Comparison of ENCODE assay signal across 11 mouse cellular contexts in the genomic region with DNA sequence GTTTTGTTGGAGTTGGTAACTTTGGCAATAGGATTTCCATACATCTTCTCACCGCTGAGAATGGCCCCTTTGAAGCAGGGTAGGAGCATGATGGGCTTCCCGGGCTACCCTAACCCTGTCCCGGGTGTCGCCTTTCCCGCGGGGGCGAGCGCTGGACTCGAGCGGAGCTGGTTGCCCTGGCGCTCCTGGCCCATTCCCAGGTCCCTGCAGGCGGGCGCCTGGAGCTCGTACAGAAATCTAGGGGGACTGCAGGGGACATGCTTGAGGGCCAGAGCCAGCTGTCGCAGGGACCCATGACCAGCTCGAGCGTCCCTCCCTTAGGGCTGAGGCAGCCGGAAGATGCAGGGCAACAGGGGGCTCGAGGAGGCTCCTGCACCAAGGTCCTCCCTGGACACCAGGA. TPM values are rescaled to one million over a fixed set of nuclear protein-coding genes. Genes with fewer than 3 reads are reported as not detected.
DNase-seq lines count a peak whose midpoint lies in the region; ATAC-seq lines count a peak whose summit lies in the region.
"Had no signal": no experiment of that assay in that cellular context is flagged by ENCODE, and none has a peak within 500 bp of the region (broad histone marks: within the 10 kb centered on the region; RNA-seq: fewer than 3 reads in every experiment).

No protein-coding gene starts in this region.

- H3K27ac ChIP-seq in forebrain, embryonic 10.5 days = peak overlapping the region; percentile 20; the same call in 1 of the 2 replicates
- H3K27ac ChIP-seq in forebrain, embryonic 13.5 days = no peak overlapping the region
- H3K27ac ChIP-seq in midbrain, embryonic 10.5 days (replicated peaks) = peak overlapping the region; percentile 28; the same call in 1 of the 2 replicates
- H3K27ac ChIP-seq in midbrain, embryonic 15.5 days = no peak overlapping the region
- peak overlapping the region; percentile 42; the same call in 1 of the 2 replicates for H3K27ac ChIP-seq in limb, embryonic 10.5 days
- H3K27ac ChIP-seq in neural tube, embryonic 15.5 days (replicated peaks) = no peak overlapping the region
- H3K27ac ChIP-seq: forebrain, embryonic 12.5 days had no signal

- H3K36me3 ChIP-seq in forebrain, embryonic 10.5 days (replicated peaks) = no peaks in the 10 kb centered on the region
- H3K36me3 ChIP-seq in forebrain, embryonic 13.5 days (ENCODE audit: poor library complexity, severe bottlenecking) = no peaks in the 10 kb centered on the region
- H3K36me3 ChIP-seq in midbrain, embryonic 10.5 days = no peaks in the 10 kb centered on the region
- no peaks in the 10 kb centered on the region for H3K36me3 ChIP-seq in midbrain, embryonic 15.5 days (replicated peaks)
- H3K36me3 ChIP-seq in limb, embryonic 10.5 days = no peaks in the 10 kb centered on the region
- no peaks in the 10 kb centered on the region for H3K36me3 ChIP-seq in neural tube, embryonic 15.5 days
- H3K36me3 ChIP-seq: forebrain, embryonic 12.5 days had no signal

- peaks cover 6% of the 10 kb centered on the region for H3K4me1 ChIP-seq in forebrain, embryonic 10.5 days
- H3K4me1 ChIP-seq in forebrain, embryonic 13.5 days = 0 out of 2 replicates have a peak, but pooled peaks cover 4% of the 10 kb centered on the region
- H3K4me1 ChIP-seq in midbrain, embryonic 10.5 days = peaks cover 6% of the 10 kb centered on the region
- no peaks in the 10 kb centered on the region for H3K4me1 ChIP-seq in midbrain, embryonic 15.5 days
- H3K4me1 ChIP-seq in limb, embryonic 10.5 days = peaks cover 7% of the 10 kb centered on the region
- peaks cover 5% of the 10 kb centered on the region for H3K4me1 ChIP-seq in neural tube, embryonic 15.5 days

- H3K9me3 ChIP-seq in forebrain, embryonic 10.5 days = no peaks in the 10 kb centered on the region
- no peaks in the 10 kb centered on the region for H3K9me3 ChIP-seq in forebrain, embryonic 13.5 days (replicated peaks)
- H3K9me3 ChIP-seq in midbrain, embryonic 10.5 days (replicated peaks) = no peaks in the 10 kb centered on the region
- no peaks in the 10 kb centered on the region for H3K9me3 ChIP-seq in midbrain, embryonic 15.5 days
- no peaks in the 10 kb centered on the region for H3K9me3 ChIP-seq in limb, embryonic 10.5 days (replicated peaks)
- H3K9me3 ChIP-seq in neural tube, embryonic 15.5 days (replicated peaks) = no peaks in the 10 kb centered on the region
- H3K9me3 ChIP-seq: forebrain, embryonic 12.5 days had no signal

- no peak overlapping the region for H3K4me2 ChIP-seq in forebrain, embryonic 13.5 days
- no peak overlapping the region for H3K4me2 ChIP-seq in midbrain, embryonic 15.5 days
- H3K4me2 ChIP-seq in neural tube, embryonic 15.5 days = peak overlapping the region; percentile 34
- H3K4me2 ChIP-seq: forebrain, embryonic 12.5 days had no signal

- H3K9ac ChIP-seq in forebrain, embryonic 13.5 days = no peak overlapping the region
- H3K9ac ChIP-seq in midbrain, embryonic 15.5 days = no peak overlapping the region
- no peak overlapping the region for H3K9ac ChIP-seq in neural tube, embryonic 15.5 days (replicated peaks)
- H3K9ac ChIP-seq: forebrain, embryonic 12.5 days had no signal

- no peak overlapping the region for H3K4me3 ChIP-seq in forebrain, embryonic 10.5 days
- H3K4me3 ChIP-seq in forebrain, embryonic 13.5 days = no peak overlapping the region
- peak overlapping the region; percentile 21; the same call in 1 of the 2 replicates for H3K4me3 ChIP-seq in midbrain, embryonic 10.5 days
- no peak overlapping the region for H3K4me3 ChIP-seq in midbrain, embryonic 15.5 days
- peak overlapping the region; percentile 28 for H3K4me3 ChIP-seq in limb, embryonic 10.5 days
- no peak overlapping the region for H3K4me3 ChIP-seq in neural tube, embryonic 15.5 days (replicated peaks)
- H3K4me3 ChIP-seq: forebrain, embryonic 12.5 days had no signal

- ATAC-seq in forebrain, embryonic 13.5 days = no peak
- ATAC-seq in midbrain, embryonic 15.5 days (replicated peaks) = no peak
- no peak for ATAC-seq in neural tube, embryonic 15.5 days (ENCODE audit: low FRiP score)
- ATAC-seq: lung, postnatal 0 days had no signal

- peaks cover 19% of the 10 kb centered on the region for H3K27me3 ChIP-seq in forebrain, embryonic 10.5 days (ENCODE audit: poor library complexity, severe bottlenecking)
- 0 out of 2 replicates have a peak, but pooled peaks cover 8% of the 10 kb centered on the region for H3K27me3 ChIP-seq in forebrain, embryonic 13.5 days
- H3K27me3 ChIP-seq in midbrain, embryonic 10.5 days (ENCODE audit: low read depth, poor library complexity, severe bottlenecking) = 0 out of 2 replicates have a peak, but pooled peaks cover 4% of the 10 kb centered on the region
- no peaks in the 10 kb centered on the region for H3K27me3 ChIP-seq in midbrain, embryonic 15.5 days (replicated peaks)
- H3K27me3 ChIP-seq in limb, embryonic 10.5 days (ENCODE audit: low read depth, poor library complexity, severe bottlenecking) = peaks cover 13% of the 10 kb centered on the region
- H3K27me3 ChIP-seq in neural tube, embryonic 15.5 days (replicated peaks) = no peaks in the 10 kb centered on the region

- DNase-seq in forebrain, embryonic 10.5 days (ENCODE audit: extremely low spot score, low spot score) = no peak
- no peak for DNase-seq in midbrain, embryonic 10.5 days (ENCODE audit: low spot score)
- DNase-seq in limb, embryonic 10.5 days (ENCODE audit: low spot score) = peak; percentile 41
- DNase-seq in adrenal gland, postnatal 4 days (ENCODE audit: low spot score in 2 of 2) = no peak
- no peak for DNase-seq in urinary bladder, postnatal 4 days (ENCODE audit: low spot score in 2 of 2)
- DNase-seq: heart, adult 11 months had no signal

- 33% methylated on average over 19 of the region's 19 CpGs for whole genome bisulfite sequencing in forebrain, embryonic 10.5 days
- 23% methylated on average over 19 of the region's 19 CpGs for WGBS in forebrain, embryonic 13.5 days
- WGBS in midbrain, embryonic 10.5 days = 32% methylated on average over 19 of the region's 19 CpGs
- WGBS in midbrain, embryonic 15.5 days = 19% methylated on average over 19 of the region's 19 CpGs
- WGBS in limb, embryonic 10.5 days = 24% methylated on average over 19 of the region's 19 CpGs
- WGBS in neural tube, embryonic 15.5 days = 20% methylated on average over 19 of the region's 19 CpGs

RNA-seq across cellular contexts. Expression of gene Noc4l, which starts 25.1 kb away (rescaled TPM):
- 100 and 102 TPM in 2 replicates for polyA plus RNA-seq in forebrain, embryonic 10.5 days (2016; fragmentation: Nextera tagmentation; extraction: Ambion mirVana)
- polyA plus RNA-seq in forebrain, embryonic 13.5 days (2015; fragmentation: Nextera tagmentation; extraction: Ambion mirVana) = 47.2 and 57.8 TPM in 2 replicates
- 77.7 and 91.9 TPM in 2 replicates for polyA plus RNA-seq in midbrain, embryonic 10.5 days (2016; fragmentation: Nextera tagmentation; extraction: Ambion mirVana)
- polyA plus RNA-seq in midbrain, embryonic 15.5 days (2015; fragmentation: Nextera tagmentation; extraction: Ambion mirVana) = 48.1 and 50.1 TPM in 2 replicates
- 90.4 and 102 TPM in 2 replicates for polyA plus RNA-seq in limb, embryonic 10.5 days (2016; fragmentation: Nextera tagmentation; extraction: Ambion mirVana)
- 40.1 and 49.0 TPM in 2 replicates for polyA plus RNA-seq in neural tube, embryonic 15.5 days (2015; fragmentation: Nextera tagmentation; extraction: Ambion mirVana)
- total RNA-seq in adrenal gland, postnatal 4 days (2021) = 10 to 100 TPM; 27.0 to 29.3 TPM

RNA-seq across cellular contexts. Expression of gene Ddx51, which starts 25.1 kb away (rescaled TPM):
- polyA plus RNA-seq in forebrain, embryonic 10.5 days (2016; fragmentation: Nextera tagmentation; extraction: Ambion mirVana) = 30.3 and 31.4 TPM in 2 replicates
- polyA plus RNA-seq in forebrain, embryonic 13.5 days (2015; fragmentation: Nextera tagmentation; extraction: Ambion mirVana) = 17.9 and 21.2 TPM in 2 replicates
- polyA plus RNA-seq in midbrain, embryonic 10.5 days (2016; fragmentation: Nextera tagmentation; extraction: Ambion mirVana) = 31.0 and 33.1 TPM in 2 replicates
- 21.0 and 22.0 TPM in 2 replicates for polyA plus RNA-seq in midbrain, embryonic 15.5 days (2015; fragmentation: Nextera tagmentation; extraction: Ambion mirVana)
- polyA plus RNA-seq in limb, embryonic 10.5 days (2016; fragmentation: Nextera tagmentation; extraction: Ambion mirVana) = 38.1 and 51.8 TPM in 2 replicates
- polyA plus RNA-seq in neural tube, embryonic 15.5 days (2015; fragmentation: Nextera tagmentation; extraction: Ambion mirVana) = 17.5 and 18.3 TPM in 2 replicates
- total RNA-seq in adrenal gland, postnatal 4 days (2021) = 10 to 100 TPM; 26.3 to 27.0 TPM

Comparison
In these comparisons a context has a peak if more than half of its experiments do, and no peak if none do; other contexts are left out.
1. H3K27ac ChIP-seq: peak in forebrain, embryonic 10.5 days (single experiment), midbrain, embryonic 10.5 days (single experiment) and limb, embryonic 10.5 days (single experiment); none in forebrain, embryonic 13.5 days (single experiment), midbrain, embryonic 15.5 days (single experiment) and neural tube, embryonic 15.5 days (single experiment).
2. H3K4me3 ChIP-seq: peak in midbrain, embryonic 10.5 days (single experiment) and limb, embryonic 10.5 days (single experiment); none in forebrain, embryonic 10.5 days (single experiment), forebrain, embryonic 13.5 days (single experiment), midbrain, embryonic 15.5 days (single experiment) and neural tube, embryonic 15.5 days (single experiment).